Mouse (Mus musculus): ENCODE measurements around the gene Msmb. TPM values are rescaled to one million over a fixed set of nuclear protein-coding genes. Genes with fewer than 3 reads are reported as not detected.
"Not testable (repeated sequence)": the region's sequence is repeated elsewhere in the genome, so short reads cannot be mapped to it uniquely, and the experiment has no call there.

Msmb gene
- polyA plus RNA-seq, 1 experiment: not detected

DNA sequence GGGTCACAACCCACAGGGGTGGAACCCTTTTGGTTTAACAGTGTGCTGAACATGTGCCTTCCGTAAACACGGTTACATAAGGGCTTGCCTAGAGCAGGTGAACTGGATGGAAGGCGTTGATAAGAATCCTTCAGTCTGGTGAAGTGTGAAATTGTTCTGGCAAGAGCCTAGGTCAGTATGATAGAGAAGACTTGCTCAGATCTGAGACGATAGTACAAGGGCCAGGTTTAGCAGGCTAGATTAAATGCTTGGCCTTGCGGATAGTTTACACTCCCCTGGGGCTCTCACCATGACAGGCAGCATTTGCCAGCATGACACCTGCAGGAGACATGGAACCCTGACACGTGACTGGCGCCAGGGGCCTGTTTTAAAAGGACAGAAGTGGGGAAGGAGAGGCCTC, 36.2 kb upstream of the Msmb start:
- TF ChIP-seq POLR2A (IDR thresholded peaks at IDR 0.05; ENCODE audit: borderline replicate concordance, insufficient read depth, low read length): no peak
- no peak for TF ChIP-seq CTCF (IDR thresholded peaks at IDR 0.05; ENCODE audit: borderline replicate concordance, insufficient read depth, low read depth, low read length)
- peak overlapping the region; percentile 47; the same call in 1 of the 2 replicates for H3K27ac ChIP-seq (ENCODE audit: insufficient read depth, low read length)
- peak in 1 of 2 experiments; percentile 26 for DNase-seq
- H3K27me3 ChIP-seq (ENCODE audit: control insufficient read depth, insufficient read depth, low read length): no peaks in the 10 kb centered on the region
- 28% methylated on average over 7 of the region's 7 CpGs for WGBS
- H3K4me3 ChIP-seq (replicated peaks; ENCODE audit: insufficient read depth, low read depth, low read length): no peak overlapping the region
- H3K4me1 ChIP-seq (ENCODE audit: control insufficient read depth, insufficient read depth, low read length): peaks cover 5% of the 10 kb centered on the region; the same call in 1 of the 2 replicates

- Histone ChIP-seq H3K27me3 (ENCODE audit: control insufficient read depth, insufficient read depth, low read length) (no peaks in the 10 kb centered on the region), H3K27ac (ENCODE audit: insufficient read depth, low read length) (no peak overlapping the region), H3K4me3 (replicated peaks; ENCODE audit: insufficient read depth, low read depth, low read length) (no peak overlapping the region), H3K4me1 (ENCODE audit: control insufficient read depth, insufficient read depth, low read length) (peaks cover 5% of the 10 kb centered on the region; the same call in 1 of the 2 replicates)
- TF ChIP-seq CTCF (IDR thresholded peaks at IDR 0.05; ENCODE audit: borderline replicate concordance, insufficient read depth, low read depth, low read length) (no peak), POLR2A (IDR thresholded peaks at IDR 0.05; ENCODE audit: borderline replicate concordance, insufficient read depth, low read length) (no peak)
- no peak for DNase-seq
- 92% methylated on average over 4 of the region's 4 CpGs for WGBS
These were observed 34.9 kb upstream of the Msmb start for GRCm38 (mm10) chr14:32106911-32107310.

DNA sequence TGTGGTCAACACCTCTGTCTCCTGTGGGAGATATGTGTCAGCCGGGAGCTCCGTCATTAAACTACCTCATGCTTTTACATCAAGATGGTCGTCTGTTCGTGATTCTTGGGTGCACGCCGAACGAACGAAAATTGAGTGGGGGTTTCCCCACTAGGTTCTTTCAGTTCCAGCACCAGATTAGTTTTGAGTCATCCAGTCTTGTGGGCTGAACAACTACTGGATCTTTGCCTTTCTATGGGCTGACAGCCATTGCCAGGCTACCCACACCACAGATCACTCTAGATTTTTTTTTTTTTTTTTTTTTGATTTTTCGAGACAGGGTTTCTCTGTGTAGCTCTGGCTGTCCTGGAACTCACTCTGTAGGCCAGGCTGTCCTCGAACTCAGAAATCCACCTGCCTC, 29.7 kb upstream of the Msmb start:
- not testable (repeated sequence) for DNase-seq; H3K27me3 ChIP-seq (ENCODE audit: control insufficient read depth, insufficient read depth, low read length); H3K27ac ChIP-seq (ENCODE audit: insufficient read depth, low read length); H3K4me3 ChIP-seq (replicated peaks; ENCODE audit: insufficient read depth, low read depth, low read length); H3K4me1 ChIP-seq (ENCODE audit: control insufficient read depth, insufficient read depth, low read length)
- 91% methylated on average over 10 of the region's 10 CpGs for WGBS

DNA sequence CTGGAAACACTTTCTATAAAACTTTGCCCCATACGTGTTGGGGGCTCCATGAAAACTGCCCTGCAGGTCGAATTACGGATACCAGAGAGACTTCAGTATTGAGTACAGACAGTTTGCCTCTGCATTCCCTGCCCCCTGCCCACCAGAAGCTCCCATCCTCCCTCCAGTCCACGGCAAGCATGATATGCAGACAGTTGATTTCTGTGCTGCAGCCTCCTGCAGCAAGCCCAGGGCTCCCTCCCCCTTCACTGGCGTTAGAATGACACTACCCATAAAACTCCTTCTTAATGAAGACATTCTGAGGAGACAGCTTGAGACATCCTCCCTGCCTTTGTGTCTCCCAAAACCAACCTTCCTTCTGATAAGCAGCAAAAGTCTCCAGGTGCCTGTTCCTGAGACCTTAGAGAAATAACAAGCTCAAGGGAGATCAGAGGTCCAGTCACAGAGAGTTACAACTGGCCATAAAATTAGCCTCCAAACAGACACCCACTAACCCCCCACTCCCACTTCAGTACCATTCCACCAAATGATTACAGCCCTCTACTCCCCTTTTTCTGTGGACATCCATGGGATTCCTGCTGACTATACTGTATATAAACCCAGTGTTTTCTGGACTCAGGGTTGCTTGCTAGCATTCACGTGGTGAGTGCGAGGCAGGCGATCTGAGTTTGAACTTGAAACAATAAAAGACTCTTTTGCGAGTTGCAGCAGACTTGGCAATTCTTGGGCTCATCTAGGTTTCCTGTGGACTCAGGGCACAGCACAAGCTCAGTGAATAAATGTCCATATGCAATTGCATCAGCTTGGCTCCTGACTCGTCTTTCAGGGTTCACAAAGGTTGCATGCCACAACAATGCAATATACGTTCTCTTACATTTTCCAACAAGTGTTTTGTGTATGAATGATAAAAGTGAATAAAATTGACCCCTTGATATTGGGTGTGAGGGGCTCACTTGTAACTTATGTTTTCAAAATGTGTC, 20.6 kb upstream of the Msmb start:
- Histone ChIP-seq H3K4me3 (replicated peaks; ENCODE audit: insufficient read depth, low read depth, low read length) (no peak overlapping the region), H3K27ac (ENCODE audit: insufficient read depth, low read length) (no peak overlapping the region), H3K27me3 (ENCODE audit: control insufficient read depth, insufficient read depth, low read length) (no peaks in the 10 kb centered on the region), H3K4me1 (ENCODE audit: control insufficient read depth, insufficient read depth, low read length) (no peaks in the 10 kb centered on the region; the same call in 1 of the 2 replicates)
- TF ChIP-seq POLR2A (IDR thresholded peaks at IDR 0.05; ENCODE audit: borderline replicate concordance, insufficient read depth, low read length) (no peak), CTCF (IDR thresholded peaks at IDR 0.05; ENCODE audit: borderline replicate concordance, insufficient read depth, low read depth, low read length) (no peak)
- DNase-seq: no peak
- WGBS: 73% methylated on average over 11 of the region's 11 CpGs

DNA sequence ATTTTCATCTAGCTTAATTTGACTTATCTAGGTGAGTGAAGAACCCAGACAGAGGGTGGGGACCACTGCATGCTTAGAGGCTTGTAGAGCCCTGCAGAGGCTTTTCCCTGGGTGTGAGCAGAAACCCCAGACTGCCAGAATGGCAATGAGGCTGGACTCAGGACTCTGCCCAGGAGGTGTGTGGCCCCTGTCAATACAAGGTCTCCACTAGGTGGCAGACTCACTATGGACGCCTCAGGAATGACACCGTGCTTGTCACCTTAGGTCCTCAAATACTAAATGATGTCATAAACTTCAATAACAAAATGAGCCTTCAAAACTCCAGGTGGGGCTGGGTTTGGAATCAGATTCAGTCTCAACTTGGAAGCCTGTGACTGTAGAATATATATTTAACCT, 19.9 kb upstream of the Msmb start:
- no peak overlapping the region for H3K4me3 ChIP-seq (replicated peaks; ENCODE audit: insufficient read depth, low read depth, low read length)
- WGBS: 46% methylated on average over 2 of the region's 2 CpGs
- H3K27me3 ChIP-seq (ENCODE audit: control insufficient read depth, insufficient read depth, low read length): no peaks in the 10 kb centered on the region
- no peak overlapping the region for H3K27ac ChIP-seq (ENCODE audit: insufficient read depth, low read length)
- TF ChIP-seq CTCF (IDR thresholded peaks at IDR 0.05; ENCODE audit: borderline replicate concordance, insufficient read depth, low read depth, low read length): peak; percentile 41; the same call in 1 of the 2 replicates
- TF ChIP-seq POLR2A (IDR thresholded peaks at IDR 0.05; ENCODE audit: borderline replicate concordance, insufficient read depth, low read length): no peak
- peak in 1 of 2 experiments; percentile 8 for DNase-seq
- H3K4me1 ChIP-seq (ENCODE audit: control insufficient read depth, insufficient read depth, low read length): no peaks in the 10 kb centered on the region; the same call in 1 of the 2 replicates

DNA sequence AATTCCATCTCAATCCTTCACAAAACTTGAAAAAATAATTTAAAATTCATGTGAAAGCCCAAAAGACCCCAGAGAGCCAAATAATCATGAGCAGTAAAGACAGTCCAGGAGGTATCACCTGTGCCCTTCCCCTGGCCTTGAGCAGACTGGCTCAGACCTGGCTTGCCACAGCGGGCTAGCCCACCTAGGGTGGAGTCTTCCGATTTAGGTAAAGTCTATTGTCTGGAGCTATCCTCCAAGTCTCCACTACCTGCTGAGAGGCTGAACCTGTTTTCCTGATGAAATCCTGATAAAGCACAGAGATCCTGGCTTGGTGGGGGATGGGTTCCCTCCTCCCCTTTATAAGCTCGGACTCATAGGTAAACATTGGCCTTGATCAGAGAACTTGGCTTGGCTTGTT, 17.6 kb upstream of the Msmb start:
- H3K4me1 ChIP-seq (ENCODE audit: control insufficient read depth, insufficient read depth, low read length): no peaks in the 10 kb centered on the region; the same call in 1 of the 2 replicates
- 62% methylated on average over 3 of the region's 3 CpGs for WGBS
- no peak for DNase-seq
- TF ChIP-seq CTCF (IDR thresholded peaks at IDR 0.05; ENCODE audit: borderline replicate concordance, insufficient read depth, low read depth, low read length) (no peak), POLR2A (IDR thresholded peaks at IDR 0.05; ENCODE audit: borderline replicate concordance, insufficient read depth, low read length) (no peak)
- H3K27me3 ChIP-seq (ENCODE audit: control insufficient read depth, insufficient read depth, low read length): no peaks in the 10 kb centered on the region
- H3K4me3 ChIP-seq (replicated peaks; ENCODE audit: insufficient read depth, low read depth, low read length): no peak overlapping the region
- H3K27ac ChIP-seq (ENCODE audit: insufficient read depth, low read length): no peak overlapping the region

DNA sequence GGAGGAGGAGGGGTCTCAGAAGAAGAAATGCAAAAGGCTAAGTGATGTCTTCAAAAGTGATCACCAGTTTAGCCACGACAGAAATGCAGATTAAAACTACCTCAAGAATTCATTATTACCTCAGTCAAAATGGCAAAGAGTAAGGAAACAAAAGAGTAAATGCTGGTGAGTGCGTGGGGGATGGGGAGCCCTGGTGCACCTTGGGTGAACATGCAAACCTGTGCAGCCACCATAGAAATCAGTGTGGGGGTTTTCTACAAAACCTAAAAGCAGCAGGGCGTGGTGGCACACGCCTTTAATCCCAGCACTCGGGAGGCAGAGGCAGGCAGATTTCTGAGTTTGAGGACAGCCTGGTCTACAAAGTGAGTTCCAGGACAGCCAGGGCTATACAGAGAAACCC, 16.6 kb upstream of the Msmb start:
- not testable (repeated sequence) for H3K4me1 ChIP-seq (ENCODE audit: control insufficient read depth, insufficient read depth, low read length); H3K4me3 ChIP-seq (replicated peaks; ENCODE audit: insufficient read depth, low read depth, low read length); H3K27ac ChIP-seq (ENCODE audit: insufficient read depth, low read length); H3K27me3 ChIP-seq (ENCODE audit: control insufficient read depth, insufficient read depth, low read length); DNase-seq
- 81% methylated on average over 5 of the region's 5 CpGs for WGBS

- TF ChIP-seq CTCF (IDR thresholded peaks at IDR 0.05; ENCODE audit: borderline replicate concordance, insufficient read depth, low read depth, low read length) (0 out of 2 replicates have a peak, but pooled peaks have one; percentile 3), POLR2A (IDR thresholded peaks at IDR 0.05; ENCODE audit: borderline replicate concordance, insufficient read depth, low read length) (no peak)
- Histone ChIP-seq H3K27me3 (ENCODE audit: control insufficient read depth, insufficient read depth, low read length) (no peaks in the 10 kb centered on the region), H3K4me1 (ENCODE audit: control insufficient read depth, insufficient read depth, low read length) (no peaks in the 10 kb centered on the region), H3K27ac (ENCODE audit: insufficient read depth, low read length) (no peak overlapping the region), H3K4me3 (replicated peaks; ENCODE audit: insufficient read depth, low read depth, low read length) (no peak overlapping the region)
- WGBS: 83% methylated on average over 5 of the region's 5 CpGs
- no peak for DNase-seq
These were observed 13.4 kb upstream of the Msmb start for GRCm38 (mm10) chr14:32128409-32128808.

Data from cerebellum, adult 2 months (tissue).